Mouse (Mus musculus) 3T3-L1 (cell line): ENCODE measurements at regions not wholly inside any gene's neighbourhood (a gene's known extent, or its start where the extent isn't known, plus 50 kb on each side); places are given as distances from the start of the nearest gene placed in this dataset.
"Not testable (repeated sequence)": the region's sequence is repeated elsewhere in the genome, so short reads cannot be mapped to it uniquely, and the experiment has no call there.

Experiments
- DNase-seq: peaks from one replicate; pipeline ENCODE4 v3.0.0-alpha.2; 2015; ENCODE audit warnings: low read depth, low spot score

GRCm38 (mm10) chr17:41264512-41265222 is 329.8 kb upstream of the Cenpq start:
- no peak for DNase-seq

GRCm38 (mm10) chr17:41261495-41261894 is 326.6 kb upstream of the Cenpq start:
- DNase-seq: no peak

DNA sequence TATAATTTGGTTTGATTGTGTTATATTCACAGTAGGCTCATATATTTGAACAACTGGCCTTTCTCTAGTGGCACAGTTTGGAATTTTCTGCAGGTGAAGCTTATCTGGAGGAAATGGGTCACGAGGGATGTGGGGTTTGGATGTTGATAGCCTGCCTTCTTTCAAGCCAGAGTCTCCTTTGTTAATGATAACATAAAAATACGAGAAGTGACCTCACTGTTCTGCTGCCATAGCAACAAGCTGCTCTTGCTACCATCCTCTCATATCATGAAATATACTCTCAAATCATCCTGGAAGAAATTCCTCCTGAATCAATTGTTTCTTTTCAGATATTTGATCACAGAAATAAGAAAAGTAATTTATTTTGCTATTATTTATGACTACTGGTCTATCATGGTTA is 313.6 kb upstream of the Cenpq start:
- no peak for DNase-seq

DNA sequence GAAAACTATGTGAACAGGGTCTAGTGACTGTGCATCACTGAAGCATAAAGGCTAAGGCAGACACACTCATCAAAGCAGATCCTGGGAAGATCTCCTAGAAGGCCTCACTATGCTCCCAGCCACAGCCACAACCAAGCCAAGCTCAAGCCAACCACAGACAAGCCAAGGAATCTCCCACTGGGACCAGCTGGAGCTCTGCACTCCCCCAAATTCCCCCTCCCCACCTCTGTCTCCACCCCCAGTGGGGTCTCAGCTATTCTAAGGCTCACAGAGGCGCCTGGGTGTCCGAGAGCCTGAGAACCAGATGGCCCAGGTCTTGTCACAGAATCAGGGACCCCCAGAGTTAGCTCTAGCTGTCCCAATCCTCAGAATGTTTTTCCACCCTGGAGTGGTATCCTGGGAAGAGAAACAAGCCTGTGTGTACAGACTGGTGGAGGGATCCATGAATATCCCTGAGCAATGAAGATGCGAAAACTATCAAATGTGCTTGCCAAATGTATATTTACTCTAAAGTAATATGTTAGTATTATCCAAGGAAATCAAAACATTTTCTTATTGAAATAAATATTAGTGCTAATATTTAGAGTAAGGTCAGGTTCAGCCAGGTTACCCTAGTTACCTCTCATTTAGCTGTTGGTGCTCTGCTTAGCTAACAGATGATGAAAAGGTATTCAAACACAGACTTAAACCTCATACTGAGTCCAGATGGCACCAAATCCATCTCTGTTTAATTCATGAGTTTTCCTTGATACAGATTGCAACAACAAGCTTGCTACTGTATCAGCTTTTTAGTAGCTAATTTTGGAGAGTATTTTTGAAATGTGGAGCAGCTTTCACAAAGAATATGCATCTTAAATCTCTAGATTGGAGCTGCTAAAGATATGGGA is 292.5 kb upstream of the Cenpq start:
- DNase-seq: no peak

DNA sequence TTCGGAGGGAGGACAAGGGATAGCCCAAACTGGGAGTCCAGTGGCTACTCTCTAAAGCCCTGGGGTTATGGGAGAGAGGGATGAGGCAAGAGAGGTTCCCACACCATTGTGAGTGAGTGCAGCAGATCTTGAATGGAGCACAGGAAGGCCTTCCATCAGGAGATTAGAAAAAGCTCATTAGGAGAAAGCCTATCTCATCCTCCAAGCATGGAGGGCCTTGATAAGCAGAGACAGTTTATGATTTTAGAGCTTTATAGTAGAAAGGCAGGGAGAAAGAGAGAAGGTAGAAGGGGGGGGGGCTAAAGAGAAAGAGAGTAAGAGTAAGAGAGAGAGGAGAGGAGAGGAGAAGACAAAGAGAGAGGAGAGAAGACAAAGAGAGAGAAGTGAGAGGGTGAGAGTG is 282.0 kb upstream of the Cenpq start:
- no peak for DNase-seq

DNA sequence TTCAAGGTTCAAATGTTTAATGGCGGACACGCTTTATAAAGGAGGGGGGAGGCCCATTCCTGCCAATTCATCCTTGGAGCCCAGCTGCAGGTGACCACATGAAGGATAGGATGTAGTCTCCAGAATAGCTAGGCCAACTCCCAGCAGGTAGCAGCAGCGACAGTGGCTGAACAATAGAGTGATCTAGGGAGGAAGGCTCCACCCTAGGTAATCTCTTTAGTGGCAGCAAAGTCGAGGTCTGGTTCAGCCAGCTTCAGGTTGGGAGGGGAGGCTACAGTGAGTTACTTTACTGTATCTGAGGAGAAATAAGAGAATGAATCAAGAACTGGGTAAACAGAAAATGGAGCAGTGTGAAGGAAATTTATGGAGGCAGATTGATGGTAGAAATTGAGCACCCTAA is 264.6 kb upstream of the Cenpq start:
- not testable (repeated sequence) for DNase-seq

DNA sequence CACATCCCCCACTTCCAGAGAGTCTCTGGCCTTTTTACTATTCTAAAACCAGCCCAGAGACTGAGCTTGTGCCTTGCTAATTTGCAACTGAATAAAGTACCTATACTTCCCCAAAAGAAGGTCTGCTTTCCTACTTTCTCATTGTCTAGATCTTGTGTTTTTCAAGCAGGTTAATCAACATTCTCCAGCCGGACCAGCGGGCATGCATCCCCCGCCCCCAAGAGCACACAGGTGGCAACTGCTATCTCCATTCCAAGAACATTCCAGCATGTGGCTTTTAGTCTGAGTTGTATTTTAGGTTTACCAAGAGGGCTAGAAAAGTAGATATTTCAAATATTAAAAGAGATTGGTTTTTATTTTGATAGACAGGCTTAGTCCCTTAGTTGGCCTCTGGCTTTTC is 255.5 kb upstream of the Cenpq start:
- not testable (repeated sequence) for DNase-seq

GRCm38 (mm10) chr17:41186691-41187090 is 251.8 kb upstream of the Cenpq start:
- DNase-seq: not testable (repeated sequence)

- DNase-seq: no peak
Measured at GRCm38 (mm10) chr17:41184751-41185150, 249.9 kb upstream of the Cenpq start.

DNA sequence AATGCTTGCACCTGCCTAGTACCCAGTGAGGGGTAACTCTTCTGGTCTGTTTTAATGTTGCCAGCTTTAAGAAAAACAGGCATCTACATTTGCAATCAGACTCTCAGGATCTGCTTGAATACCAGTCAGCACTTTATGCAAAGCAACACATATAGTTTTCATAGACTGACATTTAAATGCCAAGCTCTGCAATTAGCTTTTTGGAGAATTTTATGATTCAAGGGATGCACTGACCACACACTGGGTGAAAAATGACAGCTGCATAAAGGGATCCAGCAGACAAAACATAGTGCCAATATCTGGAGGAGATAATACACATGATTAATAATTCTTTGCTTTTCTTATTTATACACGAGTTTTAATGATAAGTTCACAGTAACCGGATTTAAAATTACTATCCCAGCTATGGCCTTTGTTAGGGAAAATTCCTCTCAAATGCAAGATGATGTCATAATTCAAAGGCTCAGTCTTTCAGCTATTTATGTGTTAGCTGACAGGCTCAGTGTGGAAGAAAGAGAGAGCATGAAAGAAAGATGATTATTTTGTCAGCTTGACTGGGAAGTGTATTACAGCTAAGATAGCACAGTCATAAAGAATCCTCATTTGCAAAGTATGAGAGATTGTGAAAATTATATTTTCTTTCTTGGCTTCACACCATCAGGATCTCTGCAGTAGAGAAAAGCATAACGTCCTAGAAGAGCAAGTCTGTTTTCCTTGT is 219.0 kb upstream of the Cenpq start:
- DNase-seq: no peak

GRCm38 (mm10) chr17:41152427-41152826 is 217.6 kb upstream of the Cenpq start:
- no peak for DNase-seq

- no peak for DNase-seq
Measured at GRCm38 (mm10) chr17:41144523-41144922, 209.7 kb upstream of the Cenpq start.

DNA sequence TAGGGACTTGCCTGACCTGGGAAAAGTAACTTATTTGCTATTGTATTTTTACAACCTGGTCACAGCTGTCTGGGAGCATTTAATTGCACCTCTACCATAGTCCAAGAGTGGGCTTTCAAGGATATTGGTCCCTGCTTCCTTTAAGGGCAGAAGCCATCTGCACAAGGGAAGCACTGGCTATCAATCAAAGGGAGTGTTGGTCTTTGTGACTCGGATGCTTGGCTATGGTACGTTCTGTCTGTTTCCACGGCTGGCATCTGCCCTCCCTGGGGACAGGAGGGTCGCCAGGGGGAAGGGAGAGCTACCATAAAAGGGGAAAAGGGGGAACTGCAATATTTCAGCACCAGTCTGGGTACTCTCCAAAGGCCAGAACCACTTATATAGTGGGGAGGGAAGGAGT is 190.7 kb upstream of the Cenpq start:
- no peak for DNase-seq

DNA sequence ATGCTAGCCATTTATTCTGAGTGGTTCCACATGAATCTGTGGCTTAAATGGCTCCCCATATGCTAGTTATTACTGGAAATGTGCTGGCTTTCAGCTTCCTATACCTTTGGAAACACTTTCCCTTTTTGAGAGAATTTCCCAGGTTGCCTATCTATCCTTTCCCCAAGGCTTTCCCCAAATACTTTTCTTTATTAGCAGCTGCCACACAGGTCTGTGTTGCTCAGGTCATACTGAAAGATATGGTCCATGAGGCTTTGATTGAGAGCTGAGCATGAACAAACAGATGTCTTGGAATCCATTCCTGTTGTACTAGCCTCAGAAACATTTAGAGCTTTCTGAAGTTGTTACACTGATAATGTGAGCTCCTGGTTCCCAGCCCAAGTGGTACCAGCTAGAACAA is 188.1 kb upstream of the Cenpq start:
- no peak for DNase-seq

GRCm38 (mm10) chr17:41103980-41104379 is 169.1 kb upstream of the Cenpq start:
- DNase-seq: no peak

GRCm38 (mm10) chr17:41070874-41071273 is 136.0 kb upstream of the Cenpq start:
- peak; percentile 0 for DNase-seq
